Comparison of ENCODE assay signal across 23 mouse cellular contexts in the genomic region with DNA sequence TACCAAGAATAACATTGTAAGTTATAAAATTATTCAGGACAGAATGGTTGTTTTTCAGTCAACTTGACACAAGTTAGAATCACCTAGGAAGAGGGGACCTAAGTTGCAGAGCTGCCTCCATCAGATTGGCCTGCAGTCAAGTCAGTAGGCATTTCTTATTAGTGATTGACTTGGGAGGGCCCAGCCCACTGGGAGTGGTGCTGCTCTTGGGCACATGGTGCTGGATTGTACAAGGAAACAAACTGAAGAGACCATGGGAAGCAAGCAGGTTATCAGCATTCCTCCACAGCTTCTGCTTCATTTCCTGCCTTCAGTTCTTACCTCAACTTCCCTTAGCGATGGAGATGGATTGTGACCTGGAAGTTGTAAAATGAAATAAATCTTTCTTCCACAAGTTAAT.
"Had no signal": no experiment of that assay in that cellular context is flagged by ENCODE, and none has a peak within 500 bp of the region (broad histone marks: within the 10 kb centered on the region; RNA-seq: fewer than 3 reads in every experiment).

No protein-coding gene starts in this region.

- H3K27ac ChIP-seq: kidney, postnatal 0 days; layer of hippocampus, adult 2 months; limb, embryonic 10.5 days; limb, embryonic 13.5 days; liver, embryonic 12.5 days; liver, embryonic 15.5 days; lung, embryonic 15.5 days; midbrain, embryonic 15.5 days; neural tube, embryonic 12.5 days; neural tube, embryonic 15.5 days; stomach, embryonic 15.5 days had no signal

- H3K4me3 ChIP-seq: layer of hippocampus, adult 2 months; limb, embryonic 10.5 days; limb, embryonic 13.5 days; liver, embryonic 12.5 days; liver, embryonic 15.5 days; lung, embryonic 15.5 days; midbrain, embryonic 15.5 days; neural tube, embryonic 12.5 days; neural tube, embryonic 15.5 days; stomach, embryonic 15.5 days had no signal

- DNase-seq: kidney, postnatal 25 days; layer of hippocampus, adult 9-11 months; liver; lung, adult 18-20 months; lung, postnatal 10 days; lung, postnatal 36 days; right cerebral cortex, adult 18-20 months; right cerebral cortex, postnatal 25 days; spleen, adult 18-20 months; thymus, adult 18-20 months; thymus, postnatal 25 days had no signal

- H3K36me3 ChIP-seq: lung, embryonic 15.5 days; midbrain, embryonic 15.5 days; neural tube, embryonic 15.5 days; stomach, embryonic 15.5 days had no signal

- H3K4me1 ChIP-seq: limb, embryonic 10.5 days; limb, embryonic 13.5 days; lung, embryonic 15.5 days; midbrain, embryonic 15.5 days; neural tube, embryonic 12.5 days; neural tube, embryonic 15.5 days; stomach, embryonic 15.5 days had no signal

- H3K4me2 ChIP-seq: limb, embryonic 13.5 days; liver, embryonic 12.5 days; liver, embryonic 15.5 days; lung, embryonic 15.5 days; midbrain, embryonic 11.5 days; midbrain, embryonic 15.5 days; neural tube, embryonic 12.5 days; neural tube, embryonic 15.5 days; stomach, embryonic 15.5 days had no signal

- ATAC-seq: liver, embryonic 12.5 days; midbrain, embryonic 15.5 days had no signal

- H3K9ac ChIP-seq: limb, embryonic 13.5 days; liver, embryonic 12.5 days; liver, embryonic 15.5 days; lung, embryonic 15.5 days; midbrain, embryonic 15.5 days; neural tube, embryonic 12.5 days; neural tube, embryonic 15.5 days; stomach, embryonic 15.5 days had no signal

- H3K27me3 ChIP-seq: limb, embryonic 13.5 days; liver, embryonic 12.5 days; liver, embryonic 15.5 days; lung, embryonic 15.5 days; midbrain, embryonic 15.5 days; neural tube, embryonic 12.5 days; neural tube, embryonic 15.5 days; stomach, embryonic 15.5 days had no signal

- H3K9me3 ChIP-seq: limb, embryonic 10.5 days; limb, embryonic 13.5 days; liver, embryonic 15.5 days; lung, embryonic 15.5 days; midbrain, embryonic 15.5 days; neural tube, embryonic 12.5 days; neural tube, embryonic 15.5 days had no signal
